Mouse (Mus musculus): ENCODE data around the gene Mxra8. TPM values are rescaled to one million over a fixed set of nuclear protein-coding genes. Genes with fewer than 3 reads are reported as not detected.

Gene Mxra8
- total and polyA plus RNA-seq, 3 experiments = 26.7 to 84.7 (median 31.9) TPM

DNA sequence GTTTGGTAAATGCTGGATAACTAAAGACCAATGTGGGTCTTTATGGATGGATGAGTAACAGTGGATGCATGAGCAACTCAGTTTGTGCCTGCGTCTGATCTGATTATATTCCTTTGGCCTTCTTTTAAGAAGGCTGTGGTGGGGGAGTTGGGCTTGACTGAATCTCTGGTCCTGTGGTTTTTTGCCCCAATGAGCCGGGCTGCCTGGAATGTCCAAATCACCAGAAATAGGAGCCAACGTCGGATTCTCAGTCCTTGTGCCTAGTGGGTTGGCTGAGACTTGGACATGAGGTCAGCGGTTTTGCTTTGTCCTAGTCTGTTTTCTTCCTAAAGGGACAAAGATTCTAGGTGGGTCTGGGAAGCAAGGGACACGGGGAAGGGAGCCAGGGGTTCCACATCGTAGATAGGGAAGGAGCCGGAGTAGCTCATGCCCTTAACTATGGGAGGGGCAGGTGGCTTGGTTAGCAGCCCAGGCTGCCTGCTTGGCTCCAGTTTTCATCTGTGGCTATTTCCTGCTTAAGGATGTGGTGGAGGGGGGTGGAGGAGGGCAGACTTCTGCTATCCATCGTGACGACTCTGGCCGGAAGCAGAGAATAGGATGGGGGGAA lies 2.0 kb upstream of the Mxra8 start:
- peak; percentile 67 to 81 for DNase-seq
- H3K27me3 ChIP-seq (ENCODE audit: control insufficient read depth, insufficient read depth, low read length) = no peaks in the 10 kb centered on the region
- H3K27ac ChIP-seq = peak overlapping the region; percentile 84
- peaks cover 23% of the 10 kb centered on the region for H3K4me1 ChIP-seq (ENCODE audit: control insufficient read depth, insufficient read depth, low read length)
- H3K9ac ChIP-seq (ENCODE audit: low read depth, low read length) = no peak overlapping the region; the same call in 1 of the 2 replicates
- TF ChIP-seq POLR2A (IDR thresholded peaks at IDR 0.05; ENCODE audit: insufficient read depth, low read depth, low read length) (no peak), CTCF (IDR thresholded peaks at IDR 0.05) (no peak), EP300 (IDR thresholded peaks at IDR 0.05; ENCODE audit: insufficient read depth, low read depth, low read length) (no peak)
- 11% methylated on average over 11 of the region's 11 CpGs for WGBS
- peaks cover 2% of the 10 kb centered on the region; the same call in 1 of the 2 replicates for H3K36me3 ChIP-seq (ENCODE audit: control insufficient read depth, insufficient read depth, low read length)
- no peaks in the 10 kb centered on the region for H3K79me2 ChIP-seq (replicated peaks; ENCODE audit: control insufficient read depth, insufficient read depth, low read length)
- intact Hi-C loops (cut with DNase I) = no loop called here
- H3K4me3 ChIP-seq = no peak overlapping the region

DNA sequence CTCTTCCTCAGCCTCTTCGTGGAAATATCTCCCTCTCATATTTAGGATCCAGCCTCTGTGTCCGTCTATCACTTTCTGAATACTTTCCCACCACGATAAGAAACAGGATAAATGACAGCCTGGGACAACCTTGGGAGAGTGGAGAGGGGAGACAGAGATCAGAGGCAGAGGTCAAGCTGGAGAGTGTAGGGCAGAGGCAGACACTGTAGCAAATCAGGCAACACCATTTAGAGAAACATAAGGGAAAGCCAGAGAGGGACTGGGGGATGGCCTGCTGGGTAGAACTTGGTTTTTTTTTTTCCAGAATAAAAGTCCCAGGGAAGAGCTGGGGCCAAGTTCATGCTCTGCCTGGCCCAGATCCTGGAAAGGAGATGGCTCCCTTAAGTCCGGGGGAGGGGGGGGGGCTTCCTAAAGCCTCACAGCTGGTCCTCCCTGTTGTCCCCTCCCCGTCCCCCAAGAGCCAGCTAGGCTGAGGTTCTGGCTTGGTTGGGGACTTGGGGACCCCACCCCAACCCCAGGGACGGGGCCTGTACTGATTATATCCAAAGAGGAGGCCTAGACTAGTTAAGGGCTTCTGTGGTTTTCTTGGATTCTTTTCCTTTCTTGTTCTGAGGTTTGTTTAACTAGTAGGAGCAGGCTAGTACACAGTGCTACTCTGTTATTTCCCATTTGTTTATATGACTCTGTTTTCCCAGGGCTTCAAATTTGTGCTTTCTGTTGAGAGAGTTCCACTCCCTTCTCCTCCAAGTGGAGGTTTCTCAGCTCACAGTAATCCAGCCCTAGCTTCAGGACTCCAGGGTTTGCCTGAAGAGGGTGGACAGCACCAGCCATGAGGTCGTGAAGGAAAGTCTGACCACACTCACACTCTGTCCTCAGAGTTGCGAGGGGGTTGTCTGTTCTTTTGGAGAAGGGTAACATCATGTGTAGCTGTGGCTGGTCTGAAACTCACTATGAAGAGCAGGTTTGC lies 1.0 kb upstream of the Mxra8 start:
- Histone ChIP-seq H3K4me3 (no peak overlapping the region), H3K27me3 (ENCODE audit: control insufficient read depth, insufficient read depth, low read length) (no peaks in the 10 kb centered on the region), H3K79me2 (replicated peaks; ENCODE audit: control insufficient read depth, insufficient read depth, low read length) (no peaks in the 10 kb centered on the region), H3K9ac (ENCODE audit: low read depth, low read length) (peak overlapping the region; percentile 34; the same call in 1 of the 2 replicates), H3K4me1 (ENCODE audit: control insufficient read depth, insufficient read depth, low read length) (peaks cover 23% of the 10 kb centered on the region), H3K36me3 (ENCODE audit: control insufficient read depth, insufficient read depth, low read length) (peaks cover 2% of the 10 kb centered on the region; the same call in 1 of the 2 replicates), H3K27ac (peak overlapping the region; percentile 84)
- 33% methylated on average over 8 of the region's 8 CpGs for WGBS
- intact Hi-C loops (cut with DNase I) = no loop called here
- peak; percentile 65 to 70 for DNase-seq
- TF ChIP-seq POLR2A (IDR thresholded peaks at IDR 0.05; ENCODE audit: insufficient read depth, low read depth, low read length) (0 out of 2 replicates have a peak, but pooled peaks have one; percentile 10), EP300 (IDR thresholded peaks at IDR 0.05; ENCODE audit: insufficient read depth, low read depth, low read length) (peak; percentile 54; the same call in 1 of the 2 replicates), CTCF (IDR thresholded peaks at IDR 0.05) (no peak)

DNA sequence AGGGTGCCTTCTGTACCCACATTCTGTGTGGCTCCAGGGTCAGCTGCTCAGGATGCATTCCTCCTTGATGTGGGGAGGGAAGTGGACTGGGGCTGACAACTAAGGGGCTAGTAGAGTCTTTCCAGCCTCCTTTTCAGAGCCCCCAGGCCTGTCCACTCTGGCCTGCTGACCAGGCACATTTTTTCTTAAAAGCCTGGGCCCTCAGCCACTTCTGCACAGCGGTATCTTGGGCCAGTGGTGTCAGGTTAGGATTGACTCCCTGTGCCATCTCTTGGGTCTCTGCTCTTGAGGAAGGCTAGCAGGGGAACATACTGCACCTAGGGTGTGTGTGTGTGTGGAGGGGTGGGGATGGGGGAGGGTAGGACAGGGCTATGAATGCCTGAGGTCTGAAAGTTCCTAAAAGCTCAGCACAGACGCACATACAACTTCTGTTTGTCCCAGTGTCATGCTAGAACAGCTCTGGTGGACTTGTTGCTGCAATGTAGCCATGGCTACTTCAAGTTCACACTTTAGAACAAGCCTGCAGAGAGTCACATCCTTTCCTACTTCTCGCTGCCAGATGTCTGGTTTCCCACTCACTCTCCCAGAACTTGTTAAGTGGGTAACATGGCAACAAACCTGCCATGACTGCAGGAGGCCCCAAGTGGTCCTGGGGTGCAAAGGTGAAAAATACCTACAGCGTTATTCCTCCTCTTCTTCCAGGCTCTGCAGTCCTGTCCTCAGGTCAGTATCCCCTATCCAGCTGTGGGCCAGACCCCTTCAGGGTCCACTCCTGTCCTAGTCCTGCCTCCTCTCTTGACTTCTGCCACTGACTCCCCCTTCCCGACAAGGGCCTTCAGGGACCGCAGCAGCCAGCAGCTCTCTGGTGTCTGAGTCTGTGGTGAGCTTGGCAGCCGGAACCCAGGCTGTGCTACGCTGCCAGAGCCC lies 859 bp downstream of the Mxra8 start:
- intact Hi-C loops (cut with DNase I) = no loop called here
- WGBS = 12% methylated on average over 8 of the region's 8 CpGs
- no peaks in the 10 kb centered on the region for H3K36me3 ChIP-seq (ENCODE audit: control insufficient read depth, insufficient read depth, low read length)
- H3K4me3 ChIP-seq = peak overlapping the region; percentile 53
- DNase-seq = peak in 1 of 2 experiments; percentile 19
- H3K9ac ChIP-seq (ENCODE audit: low read depth, low read length) = peak overlapping the region; percentile 80
- H3K27me3 ChIP-seq (ENCODE audit: control insufficient read depth, insufficient read depth, low read length) = no peaks in the 10 kb centered on the region
- H3K4me1 ChIP-seq (ENCODE audit: control insufficient read depth, insufficient read depth, low read length) = peaks cover 19% of the 10 kb centered on the region
- no peaks in the 10 kb centered on the region for H3K79me2 ChIP-seq (replicated peaks; ENCODE audit: control insufficient read depth, insufficient read depth, low read length)
- TF ChIP-seq POLR2A (IDR thresholded peaks at IDR 0.05; ENCODE audit: insufficient read depth, low read depth, low read length) (no peak), CTCF (IDR thresholded peaks at IDR 0.05) (no peak), EP300 (IDR thresholded peaks at IDR 0.05; ENCODE audit: insufficient read depth, low read depth, low read length) (no peak)
- peak overlapping the region; percentile 79 for H3K27ac ChIP-seq

DNA sequence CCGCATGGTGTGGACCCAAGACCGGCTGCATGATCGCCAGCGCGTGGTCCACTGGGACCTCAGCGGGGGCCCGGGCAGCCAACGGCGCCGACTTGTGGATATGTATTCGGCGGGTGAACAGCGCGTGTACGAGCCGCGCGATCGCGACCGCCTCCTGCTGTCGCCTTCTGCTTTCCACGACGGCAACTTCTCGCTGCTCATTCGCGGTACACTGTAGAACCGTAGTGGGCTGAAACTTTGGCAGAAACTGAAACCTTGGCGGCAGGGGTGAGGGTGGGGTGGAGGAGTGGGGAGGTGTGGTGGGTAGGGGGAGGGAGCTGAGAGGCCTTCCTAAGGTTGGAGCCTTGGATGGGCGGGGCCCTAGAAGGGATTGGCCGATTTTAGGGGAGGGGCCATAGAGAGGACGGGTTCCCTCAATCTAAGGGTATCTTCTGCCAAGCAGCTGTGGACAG lies 1.5 kb downstream of the Mxra8 start:
- WGBS = under 1% methylated on average over 32 of the region's 32 CpGs
- DNase-seq = peak; percentile 74 to 76
- peak overlapping the region; percentile 79 for H3K27ac ChIP-seq
- TF ChIP-seq CTCF (IDR thresholded peaks at IDR 0.05) (peak; percentile 61), POLR2A (IDR thresholded peaks at IDR 0.05; ENCODE audit: insufficient read depth, low read depth, low read length) (peak; percentile 36; the same call in 1 of the 2 replicates), EP300 (IDR thresholded peaks at IDR 0.05; ENCODE audit: insufficient read depth, low read depth, low read length) (no peak)
- H3K27me3 ChIP-seq (ENCODE audit: control insufficient read depth, insufficient read depth, low read length) = no peaks in the 10 kb centered on the region
- H3K36me3 ChIP-seq (ENCODE audit: control insufficient read depth, insufficient read depth, low read length) = no peaks in the 10 kb centered on the region
- peaks cover 19% of the 10 kb centered on the region for H3K4me1 ChIP-seq (ENCODE audit: control insufficient read depth, insufficient read depth, low read length)
- no peaks in the 10 kb centered on the region for H3K79me2 ChIP-seq (replicated peaks; ENCODE audit: control insufficient read depth, insufficient read depth, low read length)
- intact Hi-C loops (cut with DNase I) = no loop called here
- H3K9ac ChIP-seq (ENCODE audit: low read depth, low read length) = peak overlapping the region; percentile 80
- peak overlapping the region; percentile 53 for H3K4me3 ChIP-seq

DNA sequence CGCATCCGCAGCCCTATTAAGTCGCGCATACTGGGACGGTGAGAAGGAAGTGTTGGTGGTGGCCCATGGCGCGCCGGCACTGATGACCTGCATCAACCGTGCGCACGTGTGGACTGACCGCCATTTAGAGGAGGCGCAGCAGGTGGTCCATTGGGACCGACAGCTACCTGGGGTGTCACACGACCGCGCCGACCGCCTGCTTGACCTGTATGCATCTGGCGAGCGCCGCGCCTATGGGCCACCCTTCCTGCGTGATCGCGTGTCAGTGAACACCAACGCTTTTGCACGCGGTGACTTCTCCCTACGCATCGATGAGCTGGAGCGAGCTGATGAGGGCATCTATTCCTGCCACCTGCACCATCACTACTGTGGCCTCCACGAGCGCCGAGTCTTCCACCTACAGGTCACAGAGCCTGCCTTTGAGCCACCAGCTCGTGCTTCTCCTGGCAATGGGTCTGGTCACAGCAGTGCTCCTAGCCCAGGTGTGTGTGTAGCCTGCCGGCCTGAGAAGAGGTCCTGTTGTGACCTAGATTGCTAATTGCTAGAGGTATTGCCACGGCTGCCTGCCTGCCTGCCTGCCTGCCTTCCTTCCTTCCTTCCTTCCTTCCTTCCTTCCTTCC lies 2.3 kb downstream of the Mxra8 start:
- WGBS = 65% methylated on average over 38 of the region's 38 CpGs
- Histone ChIP-seq H3K9ac (ENCODE audit: low read depth, low read length) (no peak overlapping the region), H3K27me3 (ENCODE audit: control insufficient read depth, insufficient read depth, low read length) (no peaks in the 10 kb centered on the region), H3K36me3 (ENCODE audit: control insufficient read depth, insufficient read depth, low read length) (no peaks in the 10 kb centered on the region), H3K4me3 (no peak overlapping the region), H3K4me1 (ENCODE audit: control insufficient read depth, insufficient read depth, low read length) (peaks cover 23% of the 10 kb centered on the region), H3K79me2 (replicated peaks; ENCODE audit: control insufficient read depth, insufficient read depth, low read length) (no peaks in the 10 kb centered on the region), H3K27ac (no peak overlapping the region)
- DNase-seq = peak; percentile 19 to 27
- TF ChIP-seq POLR2A (IDR thresholded peaks at IDR 0.05; ENCODE audit: insufficient read depth, low read depth, low read length) (no peak), CTCF (IDR thresholded peaks at IDR 0.05) (no peak), EP300 (IDR thresholded peaks at IDR 0.05; ENCODE audit: insufficient read depth, low read depth, low read length) (no peak)
- intact Hi-C loops (cut with DNase I) = no loop called here
